Mouse (Mus musculus) C2C12 (cell line): ENCODE measurements at regions not wholly inside any gene's neighbourhood (a gene's known extent, or its start where the extent isn't known, plus 50 kb on each side); places are given as distances from the start of the nearest gene placed in this dataset.

Experiments used
- H3K27me3 ChIP-seq: one replicate; pipeline ENCODE4 v1.6.1; 2011; ENCODE audit not compliant: control insufficient read depth, insufficient read depth, insufficient read length
- H3K36me3 ChIP-seq: one replicate; pipeline ENCODE4 v1.6.1; 2011; ENCODE audit not compliant: control insufficient read depth, insufficient read depth
- H3K4me3 ChIP-seq: one replicate; pipeline ENCODE4 v1.5.1; 2011; ENCODE audit warnings: mild to moderate bottlenecking, control low read depth; ENCODE audit not compliant: poor library complexity, insufficient read depth, severe bottlenecking
- H3K79me2 ChIP-seq: one replicate; pipeline ENCODE4 v1.6.1; 2011; ENCODE audit not compliant: control insufficient read depth, insufficient read depth
- H3K79me3 ChIP-seq: one replicate; pipeline ENCODE4 v1.6.1; 2011; ENCODE audit warnings: low read depth, control low read depth
- H3ac ChIP-seq: one replicate; pipeline ENCODE3; 2011; ENCODE audit warnings: low read depth; ENCODE audit not compliant: control insufficient read depth, insufficient read length
- CEBPB ChIP-seq: IDR thresholded peaks from one replicate; pipeline ENCODE4 v1.6.1; 2011; ENCODE audit warnings: low read depth, mild to moderate bottlenecking, control low read depth, moderate library complexity
- CTCF ChIP-seq: IDR thresholded peaks from one replicate; pipeline ENCODE4 v1.5.1; 2011; ENCODE audit not compliant: control insufficient read depth, insufficient read depth, insufficient read length
- FOSL1 ChIP-seq: IDR thresholded peaks from one replicate; pipeline ENCODE4 v1.8.0; 2011; ENCODE audit warnings: mild to moderate bottlenecking, low read length; ENCODE audit not compliant: poor library complexity, insufficient read depth, severe bottlenecking
- MAX ChIP-seq: IDR thresholded peaks from one replicate; pipeline ENCODE4 v1.6.1; 2011; ENCODE audit warnings: mild to moderate bottlenecking, control low read depth
- MYOD1 ChIP-seq: IDR thresholded peaks from one replicate; pipeline ENCODE4 v1.6.1; 2011; ENCODE audit warnings: low read depth; ENCODE audit not compliant: control insufficient read depth, insufficient read length
- MYOG ChIP-seq: IDR thresholded peaks from one replicate; pipeline ENCODE4 v1.6.1; 2011; ENCODE audit not compliant: control insufficient read depth, insufficient read length; ENCODE audit errors: extremely low read depth
- USF1 ChIP-seq: IDR thresholded peaks from one replicate; pipeline ENCODE4 v1.6.1; 2011; ENCODE audit warnings: low read depth, mild to moderate bottlenecking, control low read depth, moderate library complexity

- TF ChIP-seq USF1 (no peak), MAX (no peak), CEBPB (no peak), MYOG (no peak), MYOD1 (no peak), FOSL1 (no peak), CTCF (no peak)
- no peak overlapping the region for H3K4me3 ChIP-seq
- no peak overlapping the region for H3ac ChIP-seq
- no peaks in the 10 kb centered on the region for H3K36me3 ChIP-seq
- H3K79me3 ChIP-seq, result no peaks in the 10 kb centered on the region
- no peaks in the 10 kb centered on the region for H3K79me2 ChIP-seq
- H3K27me3 ChIP-seq, result no peaks in the 10 kb centered on the region
Observed at GRCm38 (mm10) chrX:11437151-11437944, 109.7 kb downstream of the H2al1j start.

DNA sequence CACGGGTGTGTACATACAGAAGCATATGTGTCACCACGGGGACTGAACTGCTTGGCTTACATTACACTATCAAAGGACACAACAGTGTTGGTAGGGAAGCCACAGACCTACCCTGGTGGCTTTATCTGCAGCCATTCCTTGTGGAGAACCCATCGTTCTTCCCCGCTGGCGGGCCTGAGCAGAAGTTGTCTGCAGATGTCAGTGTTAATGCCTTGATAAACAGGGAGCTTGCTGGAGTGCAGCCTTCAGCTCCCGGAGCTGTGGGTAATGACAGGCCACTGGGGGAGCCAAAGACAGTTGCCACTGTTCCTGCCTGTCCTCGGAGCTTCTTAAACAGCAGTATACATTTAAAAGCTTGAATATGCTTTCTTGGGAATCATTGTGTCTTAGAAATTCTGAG, 115.9 kb downstream of the H2al1j start:
- Histone ChIP-seq H3K27me3 (no peaks in the 10 kb centered on the region), H3K4me3 (no peak overlapping the region), H3ac (no peak overlapping the region), H3K79me2 (no peaks in the 10 kb centered on the region), H3K79me3 (no peaks in the 10 kb centered on the region), H3K36me3 (no peaks in the 10 kb centered on the region)
- TF ChIP-seq USF1, result no peak
- no peak for TF ChIP-seq MYOD1
- TF ChIP-seq MAX, result no peak
- TF ChIP-seq FOSL1, result no peak
- TF ChIP-seq CTCF, result no peak
- no peak for TF ChIP-seq MYOG

DNA sequence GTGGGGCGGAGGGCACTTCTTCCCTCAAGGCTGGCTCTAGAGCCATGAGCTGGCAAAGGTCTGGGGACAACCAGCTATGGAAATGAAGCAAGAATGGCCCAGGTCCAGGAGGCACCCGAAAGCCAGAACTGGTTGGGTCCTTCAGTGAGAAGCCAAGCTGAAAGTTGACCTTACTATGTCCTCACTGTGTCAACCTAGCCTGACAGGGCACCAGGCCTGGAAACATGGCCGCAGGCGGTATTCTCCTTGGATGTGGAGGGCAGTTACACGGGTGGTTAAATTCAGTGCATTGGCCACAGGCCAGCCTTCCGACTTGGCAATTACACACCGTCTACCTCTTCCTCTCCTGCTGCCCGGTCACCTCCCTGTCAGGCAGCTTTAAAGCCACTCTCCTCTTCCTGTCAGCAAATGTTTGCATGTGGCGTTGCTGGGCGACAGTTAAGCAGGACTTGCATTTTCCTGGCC, 116.7 kb downstream of the H2al1j start:
- no peak overlapping the region for H3K4me3 ChIP-seq
- TF ChIP-seq FOSL1, result no peak
- no peak for TF ChIP-seq MYOG
- TF ChIP-seq USF1, result no peak
- no peak for TF ChIP-seq CEBPB
- no peak for TF ChIP-seq MAX
- no peak for TF ChIP-seq CTCF
- TF ChIP-seq MYOD1, result no peak
- H3ac ChIP-seq, result no peak overlapping the region
- H3K79me3 ChIP-seq, result no peaks in the 10 kb centered on the region
- H3K27me3 ChIP-seq, result no peaks in the 10 kb centered on the region
- H3K79me2 ChIP-seq, result no peaks in the 10 kb centered on the region
- no peaks in the 10 kb centered on the region for H3K36me3 ChIP-seq

DNA sequence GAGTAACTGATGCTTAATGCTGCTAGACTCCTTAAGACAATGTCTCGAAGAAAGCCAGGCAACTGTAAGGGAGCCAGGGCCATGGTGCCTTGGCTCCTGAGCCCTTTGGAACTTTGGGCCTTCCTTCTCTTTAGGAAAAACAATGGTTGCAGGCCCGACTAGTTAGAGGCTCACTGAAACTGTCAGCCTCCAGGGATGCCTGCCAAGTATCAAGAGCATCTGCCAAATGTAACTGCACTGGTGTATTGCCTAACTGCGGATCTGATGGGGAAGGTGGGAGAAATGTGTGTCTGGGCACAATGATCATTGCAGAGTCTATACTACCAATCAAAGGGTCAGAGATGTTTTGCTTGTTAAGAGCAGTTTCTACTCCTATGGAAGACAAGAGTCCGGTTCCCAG, 121.1 kb downstream of the H2al1j start:
- no peaks in the 10 kb centered on the region for H3K27me3 ChIP-seq
- no peaks in the 10 kb centered on the region for H3K79me3 ChIP-seq
- H3K36me3 ChIP-seq, result no peaks in the 10 kb centered on the region

DNA sequence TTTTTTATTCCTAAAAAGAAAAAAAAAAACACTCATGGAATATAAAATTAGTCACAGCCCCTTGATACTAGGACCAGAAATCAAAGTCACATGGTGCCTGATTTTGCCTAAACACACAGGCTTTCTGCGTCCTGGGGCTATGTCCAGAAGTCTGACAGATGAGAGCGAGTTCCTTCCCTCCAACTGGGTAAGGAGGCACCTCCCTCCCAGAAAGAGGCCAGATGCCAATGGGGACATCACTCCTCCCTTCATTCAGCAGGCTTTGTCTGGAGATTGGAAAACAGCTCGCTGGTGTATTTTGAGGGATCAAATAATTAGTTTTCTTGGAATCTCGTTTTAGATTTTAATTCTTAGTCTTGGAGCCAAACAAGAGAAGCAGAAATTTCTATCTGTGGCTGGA, 130.9 kb downstream of the H2al1j start:
- Histone ChIP-seq H3K79me2 (no peaks in the 10 kb centered on the region), H3ac (no peak overlapping the region), H3K79me3 (no peaks in the 10 kb centered on the region), H3K36me3 (no peaks in the 10 kb centered on the region), H3K27me3 (no peaks in the 10 kb centered on the region), H3K4me3 (no peak overlapping the region)
- no peak for TF ChIP-seq MYOD1
- no peak for TF ChIP-seq CTCF
- no peak for TF ChIP-seq MYOG
- no peak for TF ChIP-seq FOSL1
- no peak for TF ChIP-seq USF1
- no peak for TF ChIP-seq CEBPB
- TF ChIP-seq MAX, result no peak

More for the DNA sequence above, 121.1 kb downstream of the H2al1j start:
- no peak for TF ChIP-seq FOSL1
- no peak for TF ChIP-seq MYOD1
- no peak for TF ChIP-seq MAX
- no peak for TF ChIP-seq MYOG
- no peak for TF ChIP-seq CTCF
- TF ChIP-seq USF1, result no peak
- no peak for TF ChIP-seq CEBPB
- Histone ChIP-seq H3K4me3 (no peak overlapping the region), H3K79me2 (no peaks in the 10 kb centered on the region), H3ac (no peak overlapping the region)
